Mouse (Mus musculus): ENCODE results near the gene Rfx7. TPM values are rescaled to one million over a fixed set of nuclear protein-coding genes. Genes with fewer than 3 reads are reported as not detected.
"Not testable (repeated sequence)": the region's sequence is repeated elsewhere in the genome, so short reads cannot be mapped to it uniquely, and the experiment has no call there.

Rfx7 gene
- polyA plus RNA-seq, 1 experiment, result 43.9 TPM

DNA sequence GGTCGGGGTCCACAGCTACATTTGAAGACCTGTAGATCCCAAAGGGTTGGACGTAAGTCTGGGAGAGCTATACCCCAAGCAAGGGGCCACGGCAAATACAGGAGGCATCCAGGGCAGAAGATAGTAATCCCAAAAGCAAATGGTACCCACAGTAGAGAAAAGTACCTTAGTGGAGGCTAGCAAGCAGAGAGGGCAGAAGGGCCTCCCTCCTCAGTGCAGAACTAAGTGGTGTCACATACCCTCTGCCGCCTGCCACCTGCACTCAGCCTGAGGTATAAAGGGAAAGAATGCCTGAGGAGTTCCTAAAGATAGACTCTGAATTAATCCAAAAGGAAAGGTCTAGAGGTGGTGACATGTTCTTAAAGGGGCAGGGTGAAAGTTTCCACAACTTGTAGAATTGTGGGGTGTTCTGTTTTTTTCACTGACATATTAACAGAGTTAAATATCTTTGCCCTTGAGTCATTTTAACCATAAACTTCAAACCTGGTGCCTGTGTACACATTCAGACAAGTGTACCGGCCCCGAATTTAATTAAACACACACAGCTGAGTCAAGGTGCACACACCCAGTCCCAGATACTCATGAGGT, 109.1 kb downstream of the Rfx7 start:
- no peak overlapping the region for H3K4me3 ChIP-seq (ENCODE audit: insufficient read depth, low read depth, low read length)
- TF ChIP-seq POLR2A (IDR thresholded peaks at IDR 0.05; ENCODE audit: insufficient read depth, low read depth, low read length) (no peak), CTCF (IDR thresholded peaks at IDR 0.05; ENCODE audit: insufficient read depth, low read depth, low read length) (no peak)
- 62% methylated on average over 6 of the region's 6 CpGs for WGBS
- H3K4me1 ChIP-seq (ENCODE audit: control insufficient read depth, insufficient read depth, low read length), result peaks cover 16% of the 10 kb centered on the region
- H3K27ac ChIP-seq (ENCODE audit: insufficient read depth, low read depth, low read length), result peak overlapping the region; percentile 65; the same call in 1 of the 2 replicates

DNA sequence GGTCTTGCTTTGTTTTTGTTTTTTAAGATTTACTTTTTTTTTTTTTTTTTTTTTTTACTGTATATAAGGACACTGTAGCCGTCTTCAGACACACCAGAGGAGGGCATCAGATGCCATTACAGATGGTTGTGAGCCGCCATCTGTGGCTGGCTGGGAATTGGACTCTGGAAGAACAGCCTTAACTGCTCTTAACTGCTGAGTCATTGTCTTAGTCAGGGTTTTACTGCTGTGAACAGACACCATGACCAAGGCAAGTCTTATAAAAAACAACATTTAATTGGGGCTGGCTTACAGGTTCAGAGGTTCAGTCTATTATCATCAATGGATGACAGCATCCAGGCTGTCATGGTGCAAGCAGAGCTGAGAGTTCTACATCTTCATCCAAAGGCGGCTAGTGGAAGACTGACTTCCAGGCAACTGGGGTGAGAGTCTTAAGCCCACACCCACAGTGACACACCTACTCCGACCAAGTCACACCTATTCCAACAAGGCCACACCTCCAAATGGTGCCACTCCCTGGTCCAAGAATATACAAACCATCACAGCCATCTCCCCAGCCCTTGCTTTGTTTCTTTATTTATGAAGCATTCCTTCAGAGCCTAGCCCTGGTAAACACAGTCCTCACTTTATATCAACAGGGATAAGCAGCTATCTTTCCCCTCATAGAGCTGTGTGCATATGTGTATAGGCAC, 110.9 kb downstream of the Rfx7 start:
- not testable (repeated sequence) for H3K4me3 ChIP-seq (ENCODE audit: insufficient read depth, low read depth, low read length); H3K27ac ChIP-seq (ENCODE audit: insufficient read depth, low read depth, low read length)
- WGBS, result 96% methylated on average over 4 of the region's 4 CpGs
- H3K4me1 ChIP-seq (ENCODE audit: control insufficient read depth, insufficient read depth, low read length), result peaks cover 16% of the 10 kb centered on the region

DNA sequence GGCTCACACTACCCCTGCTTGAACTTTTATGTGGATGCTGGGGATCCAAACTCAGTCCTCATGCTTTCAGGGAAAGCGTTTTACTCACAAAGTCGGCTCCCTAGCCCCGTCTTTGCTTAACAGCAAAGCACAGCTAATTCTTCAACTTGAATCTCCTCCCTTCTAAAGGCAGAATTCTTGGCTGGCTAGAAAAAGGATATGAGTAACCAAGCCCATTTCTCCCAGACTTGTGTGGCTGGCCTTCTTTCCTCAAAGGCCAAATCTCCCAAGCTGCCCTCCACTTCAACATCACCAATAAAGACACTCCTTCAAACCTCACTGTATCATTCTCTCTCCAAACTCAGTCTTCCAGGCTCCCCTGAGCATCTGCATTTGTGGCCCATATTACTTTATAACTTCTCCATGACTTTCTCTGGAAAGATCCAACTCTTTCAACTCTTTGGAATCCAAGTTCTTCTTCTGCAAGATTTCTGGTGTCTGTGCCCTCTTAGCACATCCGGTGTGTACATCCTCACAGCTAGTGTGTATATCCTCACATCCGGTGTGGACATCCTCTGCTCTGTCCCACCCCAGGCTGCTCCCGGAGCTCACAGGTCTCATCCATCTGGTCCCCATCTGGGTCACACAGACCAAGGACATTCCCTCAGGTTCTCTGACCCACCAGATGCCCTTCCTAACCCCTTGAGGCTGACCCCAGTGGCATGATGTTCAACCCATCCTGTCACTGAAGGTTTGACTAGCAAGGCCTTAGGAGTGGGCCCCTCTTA, 111.8 kb downstream of the Rfx7 start:
- TF ChIP-seq POLR2A (IDR thresholded peaks at IDR 0.05; ENCODE audit: insufficient read depth, low read depth, low read length) (no peak), CTCF (IDR thresholded peaks at IDR 0.05; ENCODE audit: insufficient read depth, low read depth, low read length) (no peak)
- H3K4me3 ChIP-seq (ENCODE audit: insufficient read depth, low read depth, low read length), result no peak overlapping the region
- H3K4me1 ChIP-seq (ENCODE audit: control insufficient read depth, insufficient read depth, low read length), result peaks cover 16% of the 10 kb centered on the region
- H3K27ac ChIP-seq (ENCODE audit: insufficient read depth, low read depth, low read length), result no peak overlapping the region
- WGBS, result 70% methylated on average over 6 of the region's 6 CpGs

DNA sequence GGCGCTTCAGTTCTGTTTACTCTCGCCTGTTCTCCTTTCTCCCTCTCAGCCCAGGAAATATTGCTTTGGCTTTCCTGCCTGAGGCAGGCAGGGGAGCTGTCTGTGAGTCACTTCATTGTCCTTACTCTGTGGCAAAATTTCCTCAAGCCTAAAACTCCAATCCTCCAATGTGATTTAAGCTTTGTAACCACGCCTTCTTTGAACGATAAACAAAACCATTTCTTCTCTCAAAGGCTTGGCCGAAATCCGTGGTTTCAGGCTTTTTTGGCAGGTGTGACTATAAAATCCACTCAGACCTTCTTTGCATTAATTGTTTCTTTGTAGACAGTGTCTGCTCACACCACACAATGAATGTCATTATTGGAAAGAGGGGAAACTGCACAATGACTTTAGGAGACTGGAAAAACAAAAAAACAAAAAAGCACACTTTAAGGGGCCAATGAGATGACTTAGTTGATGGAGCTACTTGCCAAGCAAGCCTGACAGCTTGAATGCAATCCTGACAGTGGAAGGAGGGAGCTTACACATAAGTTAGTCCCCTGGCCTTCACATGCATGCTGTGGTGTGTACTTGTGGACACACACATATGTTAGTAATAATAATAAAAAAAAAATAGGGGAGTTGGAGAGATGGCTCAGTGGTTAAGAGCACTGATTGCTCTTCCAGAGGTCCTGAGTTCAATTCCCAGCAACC, 112.5 kb downstream of the Rfx7 start:
- WGBS, result 32% methylated on average over 6 of the region's 6 CpGs
- Histone ChIP-seq H3K4me1 (ENCODE audit: control insufficient read depth, insufficient read depth, low read length) (peaks cover 15% of the 10 kb centered on the region), H3K4me3 (ENCODE audit: insufficient read depth, low read depth, low read length) (no peak overlapping the region), H3K27ac (ENCODE audit: insufficient read depth, low read depth, low read length) (no peak overlapping the region)
- TF ChIP-seq POLR2A (IDR thresholded peaks at IDR 0.05; ENCODE audit: insufficient read depth, low read depth, low read length) (no peak), CTCF (IDR thresholded peaks at IDR 0.05; ENCODE audit: insufficient read depth, low read depth, low read length) (no peak)

DNA sequence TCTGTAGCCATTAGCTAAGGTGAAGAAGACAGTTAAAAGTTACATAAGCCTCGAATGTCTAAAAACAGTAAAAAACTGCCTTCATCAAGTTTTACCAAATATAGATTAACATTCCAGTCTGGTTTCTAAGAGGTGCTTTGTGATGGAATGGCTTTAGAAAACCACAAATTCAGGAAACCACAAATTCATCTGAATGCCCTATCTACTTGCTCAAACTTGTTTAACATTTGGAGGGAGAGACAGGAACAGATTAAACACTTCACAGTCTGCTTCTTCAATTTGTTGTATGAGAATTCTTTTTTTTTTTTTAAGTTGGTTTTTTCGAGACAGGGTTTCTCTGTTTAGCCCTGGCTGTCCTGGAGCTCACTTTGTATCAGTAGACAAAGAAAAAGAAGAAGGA, 117.7 kb downstream of the Rfx7 start:
- WGBS, result 41% methylated on average over 2 of the region's 2 CpGs
- Histone ChIP-seq H3K4me1 (ENCODE audit: control insufficient read depth, insufficient read depth, low read length) (peaks cover under 1% of the 10 kb centered on the region; the same call in 1 of the 2 replicates), H3K4me3 (ENCODE audit: insufficient read depth, low read depth, low read length) (no peak overlapping the region), H3K27ac (ENCODE audit: insufficient read depth, low read depth, low read length) (no peak overlapping the region)
- no peak for TF ChIP-seq CTCF (IDR thresholded peaks at IDR 0.05; ENCODE audit: insufficient read depth, low read depth, low read length)
- TF ChIP-seq POLR2A (IDR thresholded peaks at IDR 0.05; ENCODE audit: insufficient read depth, low read depth, low read length), result no peak

- H3K27ac ChIP-seq (ENCODE audit: insufficient read depth, low read depth, low read length), result no peak overlapping the region
- TF ChIP-seq CTCF (IDR thresholded peaks at IDR 0.05; ENCODE audit: insufficient read depth, low read depth, low read length), result no peak
- TF ChIP-seq POLR2A (IDR thresholded peaks at IDR 0.05; ENCODE audit: insufficient read depth, low read depth, low read length), result no peak
- 47% methylated on average over 8 of the region's 8 CpGs for WGBS
- no peak overlapping the region for H3K4me3 ChIP-seq (ENCODE audit: insufficient read depth, low read depth, low read length)
- peaks cover 7% of the 10 kb centered on the region; the same call in 1 of the 2 replicates for H3K4me1 ChIP-seq (ENCODE audit: control insufficient read depth, insufficient read depth, low read length)
These were observed 120.9 kb downstream of the Rfx7 start for GRCm38 (mm10) chr9:72652961-72653360.

GRCm38 (mm10) chr9:72653533-72653932, 121.5 kb downstream of the Rfx7 start:
- no peak for TF ChIP-seq POLR2A (IDR thresholded peaks at IDR 0.05; ENCODE audit: insufficient read depth, low read depth, low read length)
- TF ChIP-seq CTCF (IDR thresholded peaks at IDR 0.05; ENCODE audit: insufficient read depth, low read depth, low read length), result no peak
- Histone ChIP-seq H3K4me1 (ENCODE audit: control insufficient read depth, insufficient read depth, low read length) (peaks cover 7% of the 10 kb centered on the region; the same call in 1 of the 2 replicates), H3K27ac (ENCODE audit: insufficient read depth, low read depth, low read length) (no peak overlapping the region), H3K4me3 (ENCODE audit: insufficient read depth, low read depth, low read length) (no peak overlapping the region)
- 48% methylated on average over 4 of the region's 4 CpGs for WGBS

DNA sequence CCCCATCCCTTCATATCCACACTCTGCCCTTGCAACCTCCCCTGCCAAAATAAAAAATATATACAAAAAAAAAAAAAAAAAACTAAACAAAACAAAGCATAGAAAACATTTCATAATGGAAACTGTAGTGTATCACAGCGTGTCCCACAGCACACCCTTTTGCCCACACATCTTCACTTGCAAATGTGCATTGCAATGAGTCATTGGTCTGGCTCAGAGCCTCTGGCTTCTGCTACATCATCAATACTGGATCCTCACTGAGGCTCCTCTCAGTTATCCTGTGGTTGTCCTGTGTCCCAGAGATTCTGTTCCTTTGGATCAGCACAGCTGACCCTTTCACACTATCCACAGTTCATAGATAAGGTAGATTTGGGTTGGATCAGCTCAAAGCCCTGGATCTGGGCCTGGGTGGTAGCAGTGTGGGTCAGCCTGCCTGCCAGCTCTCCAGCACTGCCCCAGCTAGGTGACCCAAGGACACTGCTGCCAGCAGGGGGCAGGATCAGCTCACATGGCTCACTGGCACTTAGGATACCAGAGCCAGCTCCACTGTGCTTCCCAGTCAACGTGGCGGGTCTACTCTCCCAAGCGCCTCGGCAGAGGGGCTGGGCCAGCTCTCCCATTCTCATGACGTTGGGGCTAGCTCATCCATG, 122.7 kb downstream of the Rfx7 start:
- Histone ChIP-seq H3K4me3 (ENCODE audit: insufficient read depth, low read depth, low read length) (no peak overlapping the region), H3K4me1 (ENCODE audit: control insufficient read depth, insufficient read depth, low read length) (peaks cover 7% of the 10 kb centered on the region; the same call in 1 of the 2 replicates), H3K27ac (ENCODE audit: insufficient read depth, low read depth, low read length) (no peak overlapping the region)
- TF ChIP-seq CTCF (IDR thresholded peaks at IDR 0.05; ENCODE audit: insufficient read depth, low read depth, low read length) (no peak), POLR2A (IDR thresholded peaks at IDR 0.05; ENCODE audit: insufficient read depth, low read depth, low read length) (no peak)
- 59% methylated on average over 6 of the region's 6 CpGs for WGBS

All from olfactory bulb, adult 2 months (tissue).